In the genomic region with DNA sequence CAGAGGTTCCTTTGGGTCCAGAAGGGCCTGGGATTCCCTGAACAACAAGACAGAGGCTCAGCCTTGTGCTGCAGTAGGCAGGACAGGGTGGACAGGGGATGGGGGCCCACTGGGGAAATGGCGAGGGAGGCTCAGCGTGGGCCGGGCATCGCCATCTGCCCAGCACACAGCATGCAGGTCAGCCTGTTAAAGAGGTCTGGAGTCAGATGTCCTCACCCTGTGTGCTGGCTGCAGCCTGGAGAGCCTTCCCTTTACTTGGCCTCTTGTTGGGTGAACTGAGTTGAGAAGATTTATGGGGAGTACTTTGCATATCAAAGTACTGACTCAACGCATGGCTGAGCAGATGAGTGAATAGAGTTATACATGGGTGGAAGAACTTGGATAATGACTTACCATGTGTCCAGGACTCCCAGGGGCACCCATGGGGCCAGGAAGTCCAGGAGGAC, we compare ENCODE assay signal across 10 mouse cellular contexts. TPM values are rescaled to one million over a fixed set of nuclear protein-coding genes. Genes with fewer than 3 reads are reported as not detected.
DNase-seq lines count a peak whose midpoint lies in the region; ATAC-seq and TF ChIP-seq lines count a peak whose summit lies in the region.
"Had no signal": no experiment of that assay in that cellular context is flagged by ENCODE, and none has a peak within 500 bp of the region (broad histone marks: within the 10 kb centered on the region; RNA-seq: fewer than 3 reads in every experiment).

No protein-coding gene starts in this region.

- no peaks in the 10 kb centered on the region for H3K4me1 ChIP-seq in embryonic facial prominence, embryonic 14.5 days (ENCODE audit: control insufficient read depth, insufficient read depth, low read length)
- peaks cover 13% of the 10 kb centered on the region; the same call in 1 of the 2 replicates for H3K4me1 ChIP-seq in hindbrain, postnatal 0 days (ENCODE audit: insufficient read depth, low read length)

- no peak overlapping the region for H3K4me3 ChIP-seq in embryonic facial prominence, embryonic 14.5 days (ENCODE audit: low read depth, low read length)
- H3K4me3 ChIP-seq in hindbrain, postnatal 0 days (ENCODE audit: low read length): no peak overlapping the region

- TF ChIP-seq CTCF in hindbrain, postnatal 0 days (IDR thresholded peaks at IDR 0.05; ENCODE audit: low read depth): no peak

- H3K9me3 ChIP-seq in embryonic facial prominence, embryonic 14.5 days (ENCODE audit: control insufficient read depth, low read length): no peaks in the 10 kb centered on the region
- H3K9me3 ChIP-seq in hindbrain, postnatal 0 days (ENCODE audit: low read length): no peaks in the 10 kb centered on the region

- ATAC-seq in embryonic facial prominence, embryonic 14.5 days (ENCODE audit: low read depth): peak; percentile 51; the same call in 1 of the 2 replicates
- ATAC-seq in hindbrain, postnatal 0 days: peak; percentile 44

- no peak overlapping the region for H3K4me2 ChIP-seq in embryonic facial prominence, embryonic 14.5 days (ENCODE audit: low read depth, low read length)
- no peak overlapping the region for H3K4me2 ChIP-seq in hindbrain, postnatal 0 days (ENCODE audit: low read depth, low read length)

- 62% methylated on average over 5 of the region's 5 CpGs for WGBS in embryonic facial prominence, embryonic 14.5 days
- 13% methylated on average over 5 of the region's 5 CpGs for WGBS in hindbrain, postnatal 0 days

- no peak overlapping the region for H3K9ac ChIP-seq in embryonic facial prominence, embryonic 14.5 days (ENCODE audit: low read depth, low read length)
- H3K9ac ChIP-seq in hindbrain, postnatal 0 days (replicated peaks; ENCODE audit: low read length): no peak overlapping the region

- peaks cover 3% of the 10 kb centered on the region; the same call in 1 of the 2 replicates for H3K36me3 ChIP-seq in embryonic facial prominence, embryonic 14.5 days (ENCODE audit: control insufficient read depth, insufficient read depth, low read length)
- no peaks in the 10 kb centered on the region for H3K36me3 ChIP-seq in hindbrain, postnatal 0 days (ENCODE audit: insufficient read depth, low read length)

- no peak overlapping the region for H3K27ac ChIP-seq in embryonic facial prominence, embryonic 14.5 days (replicated peaks; ENCODE audit: low read depth, low read length)
- no peak overlapping the region for H3K27ac ChIP-seq in hindbrain, postnatal 0 days

- H3K27me3 ChIP-seq in embryonic facial prominence, embryonic 14.5 days (replicated peaks; ENCODE audit: control insufficient read depth, insufficient read depth, low read length): no peaks in the 10 kb centered on the region
- no peaks in the 10 kb centered on the region for H3K27me3 ChIP-seq in hindbrain, postnatal 0 days (ENCODE audit: insufficient read depth, low read length)

- DNase-seq in adrenal gland, adult (ENCODE audit: inconsistent age in 2 of 2, low spot score in 1 of 2): peak; percentile 51 to 62
- no peak for DNase-seq in adrenal gland, adult 8-10 months
- DNase-seq in MN1 (ENCODE audit: low spot score): peak; percentile 39
- peak; percentile 23 for DNase-seq in embryonic facial prominence, embryonic 14.5 days (ENCODE audit: low spot score)
- no peak for DNase-seq in hindbrain, postnatal 0 days (ENCODE audit: low spot score)
- no peak for DNase-seq in urinary bladder, postnatal 14 days (ENCODE audit: low spot score)
- no peak for DNase-seq in ovary, postnatal 10 days (ENCODE audit: low spot score)
- DNase-seq in B cell, adult 2 months: no peak
- DNase-seq: kidney, adult 18-20 months; left cerebral cortex, postnatal 4 days had no signal

RNA-seq across cellular contexts. Expression of a gene that starts 23.0 kb away (rescaled TPM):
- total RNA-seq in adrenal gland, adult 8-10 months (2022): 1 to 10 TPM; 3.7 to 6.6 (median 3.9) TPM
- 38.0 and 41.9 TPM in 2 replicates for polyA plus RNA-seq in embryonic facial prominence, embryonic 14.5 days (2014; fragmentation: Nextera tagmentation; extraction: Ambion mirVana)
- total RNA-seq in hindbrain, postnatal 0 days (2014; rRNA removed): 15.0 and 15.7 TPM in 2 replicates
- polyA plus RNA-seq in hindbrain, postnatal 0 days (2015; fragmentation: Nextera tagmentation; extraction: Ambion mirVana): 22.7 and 24.2 TPM in 2 replicates

RNA-seq across cellular contexts. Expression of a gene that starts 30.0 kb away (rescaled TPM):
- total RNA-seq in adrenal gland, adult 8-10 months (2022): 100 to 1,000 TPM; 207 to 451 (median 331) TPM
- polyA plus RNA-seq in embryonic facial prominence, embryonic 14.5 days (2014; fragmentation: Nextera tagmentation; extraction: Ambion mirVana): 283 and 350 TPM in 2 replicates
- total RNA-seq in hindbrain, postnatal 0 days (2014; rRNA removed): 337 and 384 TPM in 2 replicates
- 371 and 412 TPM in 2 replicates for polyA plus RNA-seq in hindbrain, postnatal 0 days (2015; fragmentation: Nextera tagmentation; extraction: Ambion mirVana)

RNA-seq across cellular contexts. Expression of a gene that starts 30.3 kb away (rescaled TPM):
- total RNA-seq in adrenal gland, adult 8-10 months (2022): 10 to 100 TPM; 19.8 to 31.3 (median 24.4) TPM
- polyA plus RNA-seq in embryonic facial prominence, embryonic 14.5 days (2014; fragmentation: Nextera tagmentation; extraction: Ambion mirVana): 21.8 and 26.5 TPM in 2 replicates
- 48.8 and 54.5 TPM in 2 replicates for total RNA-seq in hindbrain, postnatal 0 days (2014; rRNA removed)
- polyA plus RNA-seq in hindbrain, postnatal 0 days (2015; fragmentation: Nextera tagmentation; extraction: Ambion mirVana): 39.1 and 42.2 TPM in 2 replicates

Comparison
In these comparisons a context has a peak if more than half of its experiments do, and no peak if none do; other contexts are left out.
1. DNase-seq: peak in adrenal gland, adult (2 of 2), MN1 (single experiment) and embryonic facial prominence, embryonic 14.5 days (single experiment); none in adrenal gland, adult 8-10 months (single experiment), hindbrain, postnatal 0 days (single experiment), urinary bladder, postnatal 14 days (single experiment), ovary, postnatal 10 days (single experiment) and B cell, adult 2 months (0 of 2).